Mouse (Mus musculus): ENCODE measurements around the gene Cbr1.
A peak's percentile ranks its signal among the peaks of the same experiment; 100 is the strongest.

Gene Cbr1

GRCm38 (mm10) chr16:93605553-93605952, at the start of gene Cbr1:
Gene Cbr1 (plus strand): TSS chr16:93605853.
- no peak for DNase-seq (ENCODE audit: low spot score)

- no peak for DNase-seq (ENCODE audit: low spot score)
These were observed 48.0 kb upstream of the Cbr1 start for GRCm38 (mm10) chr16:93557646-93558045.

- no peak for DNase-seq (ENCODE audit: low spot score)
These were observed 47.2 kb upstream of the Cbr1 start for GRCm38 (mm10) chr16:93558499-93558898.

GRCm38 (mm10) chr16:93572383-93572782, 33.3 kb upstream of the Cbr1 start:
- DNase-seq (ENCODE audit: low spot score): no peak

GRCm38 (mm10) chr16:93573434-93573833, 32.2 kb upstream of the Cbr1 start:
- DNase-seq (ENCODE audit: low spot score): no peak

- no peak for DNase-seq (ENCODE audit: low spot score)
These were observed 31.0 kb upstream of the Cbr1 start for GRCm38 (mm10) chr16:93574521-93575191.

- DNase-seq (ENCODE audit: low spot score): no peak
These were observed 30.1 kb upstream of the Cbr1 start for GRCm38 (mm10) chr16:93575574-93575973.

GRCm38 (mm10) chr16:93576412-93577082, 29.1 kb upstream of the Cbr1 start:
- peak; percentile 54 for DNase-seq (ENCODE audit: low spot score)

GRCm38 (mm10) chr16:93578346-93579005, 27.2 kb upstream of the Cbr1 start:
- DNase-seq (ENCODE audit: low spot score): no peak

GRCm38 (mm10) chr16:93581125-93581524, 24.5 kb upstream of the Cbr1 start:
- no peak for DNase-seq (ENCODE audit: low spot score)

- DNase-seq (ENCODE audit: low spot score): no peak
These were observed 20.5 kb upstream of the Cbr1 start for GRCm38 (mm10) chr16:93584976-93585702.

GRCm38 (mm10) chr16:93585703-93586205, 19.9 kb upstream of the Cbr1 start:
- no peak for DNase-seq (ENCODE audit: low spot score)

- peak; percentile 32 for DNase-seq (ENCODE audit: low spot score)
These were observed 19.3 kb upstream of the Cbr1 start for GRCm38 (mm10) chr16:93586382-93586781.

- no peak for DNase-seq (ENCODE audit: low spot score)
These were observed 17.4 kb upstream of the Cbr1 start for GRCm38 (mm10) chr16:93588281-93588680.

GRCm38 (mm10) chr16:93590915-93591314, 14.7 kb upstream of the Cbr1 start:
- peak; percentile 52 for DNase-seq (ENCODE audit: low spot score)

GRCm38 (mm10) chr16:93591450-93592430, 13.9 kb upstream of the Cbr1 start:
- no peak for DNase-seq (ENCODE audit: low spot score)

GRCm38 (mm10) chr16:93592711-93593110, 12.9 kb upstream of the Cbr1 start:
- no peak for DNase-seq (ENCODE audit: low spot score)

GRCm38 (mm10) chr16:93593406-93593805, 12.2 kb upstream of the Cbr1 start:
- no peak for DNase-seq (ENCODE audit: low spot score)

- DNase-seq (ENCODE audit: low spot score): no peak
These were observed 11.2 kb upstream of the Cbr1 start for GRCm38 (mm10) chr16:93594448-93594847.

GRCm38 (mm10) chr16:93595766-93596165, 9.9 kb upstream of the Cbr1 start:
- no peak for DNase-seq (ENCODE audit: low spot score)

GRCm38 (mm10) chr16:93596807-93597206, 8.8 kb upstream of the Cbr1 start:
- DNase-seq (ENCODE audit: low spot score): no peak
